Comparison of ENCODE assay signal across 8 mouse cellular contexts in the genomic region with DNA sequence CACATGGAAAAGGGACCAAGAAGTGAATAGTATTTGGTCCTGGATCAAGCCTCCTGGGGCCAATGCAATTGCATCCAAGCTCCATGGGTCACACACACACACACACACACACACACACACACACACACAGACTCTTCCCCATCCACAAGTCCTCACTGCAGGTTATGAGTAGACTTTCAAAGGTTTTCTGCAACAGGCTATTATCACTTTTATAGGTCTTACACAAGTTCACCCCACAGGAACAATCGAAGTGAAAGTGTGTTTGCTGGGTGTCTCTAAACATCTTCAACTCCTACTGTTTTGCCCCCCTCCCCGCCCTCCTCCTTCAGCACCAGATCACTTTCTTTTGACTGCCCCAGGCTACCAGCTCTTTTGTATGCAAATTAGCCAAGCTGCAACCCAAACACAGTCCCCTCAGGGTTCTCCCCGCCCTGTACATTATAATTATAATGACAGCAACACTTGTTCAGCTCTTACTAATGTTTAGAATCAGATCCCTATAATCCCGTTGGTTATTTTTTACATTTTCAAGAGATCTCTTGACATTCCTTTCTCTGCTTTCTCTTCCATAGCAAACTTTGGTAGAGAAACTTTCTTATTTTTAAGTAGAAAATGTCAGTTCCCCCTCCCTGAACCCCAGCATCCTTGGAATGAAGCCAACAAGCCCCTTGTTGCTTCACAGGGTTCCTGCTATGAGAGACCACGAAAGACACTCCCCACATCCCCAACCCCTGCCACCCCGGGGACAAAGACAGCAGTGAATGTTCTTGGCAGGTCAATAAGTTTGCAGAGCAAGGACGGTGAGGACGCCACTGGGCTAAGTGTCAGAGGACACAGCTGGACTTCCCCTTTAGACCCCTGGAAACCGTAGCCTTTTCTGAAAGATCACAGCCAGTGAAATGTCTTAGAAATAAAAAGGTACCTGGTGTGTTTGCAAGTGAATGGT. TPM values are rescaled to one million over a fixed set of nuclear protein-coding genes. Genes with fewer than 3 reads are reported as not detected.
DNase-seq lines count a peak whose midpoint lies in the region; ATAC-seq and TF ChIP-seq lines count a peak whose summit lies in the region.

No protein-coding gene starts in this region.

- peak overlapping the region; percentile 29 for H3K4me2 ChIP-seq in forebrain, embryonic 16.5 days (ENCODE audit: low read length)
- H3K4me2 ChIP-seq in liver, embryonic 15.5 days = no peak overlapping the region

- no peak for ATAC-seq in forebrain, embryonic 16.5 days
- ATAC-seq in liver, embryonic 15.5 days (ENCODE audit: insufficient read depth) = no peak

- intact Hi-C loops in heart, postnatal 25 days (cut with DNase I) = no loop called here

- peaks cover 35% of the 10 kb centered on the region for H3K4me1 ChIP-seq in E14TG2a.4 (replicated peaks; ENCODE audit: low read depth, low read length)
- peaks cover 11% of the 10 kb centered on the region for H3K4me1 ChIP-seq in forebrain, embryonic 16.5 days (replicated peaks; ENCODE audit: control insufficient read depth, insufficient read depth, low read length)
- no peaks in the 10 kb centered on the region for H3K4me1 ChIP-seq in liver, embryonic 15.5 days (replicated peaks)

- H3K27ac ChIP-seq in forebrain, embryonic 16.5 days (ENCODE audit: low read length) = no peak overlapping the region
- no peak overlapping the region for H3K27ac ChIP-seq in liver, embryonic 15.5 days (replicated peaks)

- 2% methylated on average over 9 of the region's 9 CpGs for WGBS in forebrain, embryonic 16.5 days
- WGBS in liver, embryonic 15.5 days (ENCODE audit: insufficient replicate concordance) = 13% methylated on average over 9 of the region's 9 CpGs

- DNase-seq in heart, adult 11 months = peak; percentile 88
- DNase-seq in heart, postnatal 25 days (ENCODE audit: low spot score) = no peak
- no peak for DNase-seq in ovary, adult 18-20 months (ENCODE audit: low spot score)
- DNase-seq in spleen, adult 18-20 months = no peak
- DNase-seq in right cerebral cortex, postnatal 36 days (ENCODE audit: low spot score in 2 of 2) = no peak

- H3K9ac ChIP-seq in forebrain, embryonic 16.5 days (replicated peaks; ENCODE audit: low read depth, low read length) = 0 out of 2 replicates have a peak overlapping the region, but pooled peaks have one; percentile 2
- H3K9ac ChIP-seq in liver, embryonic 15.5 days = no peak overlapping the region

- H3K27me3 ChIP-seq in E14TG2a.4 (ENCODE audit: insufficient read depth, low read length) = peaks cover 86% of the 10 kb centered on the region
- no peaks in the 10 kb centered on the region for H3K27me3 ChIP-seq in forebrain, embryonic 16.5 days (replicated peaks; ENCODE audit: control insufficient read depth, insufficient read depth, low read length)
- 0 out of 2 replicates have a peak, but pooled peaks cover 3% of the 10 kb centered on the region for H3K27me3 ChIP-seq in liver, embryonic 15.5 days

- TF ChIP-seq CTCF in E14TG2a.4 (conservative IDR thresholded peaks at IDR 0.05; ENCODE audit: low read length) = no peak

- no peaks in the 10 kb centered on the region for H3K36me3 ChIP-seq in E14TG2a.4 (ENCODE audit: insufficient read depth, low read length)
- no peaks in the 10 kb centered on the region for H3K36me3 ChIP-seq in forebrain, embryonic 16.5 days (ENCODE audit: control insufficient read depth, insufficient read depth)
- H3K36me3 ChIP-seq in liver, embryonic 15.5 days (replicated peaks) = no peaks in the 10 kb centered on the region

- peak overlapping the region; percentile 57 for H3K4me3 ChIP-seq in E14TG2a.4 (replicated peaks; ENCODE audit: low read length)
- H3K4me3 ChIP-seq in forebrain, embryonic 16.5 days (replicated peaks; ENCODE audit: low read length) = peak overlapping the region; percentile 3; the same call in 1 of the 2 replicates
- 0 out of 2 replicates have a peak overlapping the region, but pooled peaks have one; percentile 3 for H3K4me3 ChIP-seq in liver, embryonic 15.5 days (replicated peaks)

- peaks cover 9% of the 10 kb centered on the region; the same call in 1 of the 2 replicates for H3K9me3 ChIP-seq in E14TG2a.4 (ENCODE audit: low read length)
- H3K9me3 ChIP-seq in forebrain, embryonic 16.5 days (ENCODE audit: control insufficient read depth, low read length) = no peaks in the 10 kb centered on the region
- no peaks in the 10 kb centered on the region for H3K9me3 ChIP-seq in liver, embryonic 15.5 days (replicated peaks)

RNA-seq across cellular contexts. Expression of gene Thbs2, which starts 0.7 kb away (rescaled TPM):
- total RNA-seq in heart, postnatal 25 days (2021) = 10 to 100 TPM; 14.6 to 16.5 TPM
- 1.1 and 4.4 TPM in 2 replicates for polyA plus RNA-seq in forebrain, embryonic 16.5 days (2015; fragmentation: Nextera tagmentation; extraction: Ambion mirVana)
- 1.9 and 2.2 TPM in 2 replicates for polyA plus RNA-seq in liver, embryonic 15.5 days (2015; fragmentation: Nextera tagmentation; extraction: Ambion mirVana)

Comparison
In these comparisons a context has a peak if more than half of its experiments do, and no peak if none do; other contexts are left out.
1. H3K4me3 ChIP-seq: peak in every context shown above with its lines; median percentile 57 in E14TG2a.4; 3 in forebrain, embryonic 16.5 days; 3 in liver, embryonic 15.5 days.